11 mouse cellular contexts compared by ENCODE assay signal in genomic region chr11:115956453-115956852, GRCm38 (mm10). TPM values are rescaled to one million over a fixed set of nuclear protein-coding genes. Genes with fewer than 3 reads are reported as not detected.
DNase-seq lines count a peak whose midpoint lies in the region; ATAC-seq and TF ChIP-seq lines count a peak whose summit lies in the region.
"Had no signal": no experiment of that assay in that cellular context is flagged by ENCODE, and none has a peak within 500 bp of the region (broad histone marks: within the 10 kb centered on the region; RNA-seq: fewer than 3 reads in every experiment).

No protein-coding gene starts in this region.

- H3K9me3 ChIP-seq in forebrain, postnatal 0 days (ENCODE audit: low read length), result no peaks in the 10 kb centered on the region
- H3K9me3 ChIP-seq in heart, embryonic 10.5 days, result no peaks in the 10 kb centered on the region
- H3K9me3 ChIP-seq: megakaryocyte, embryonic 14.5 days had no signal

- no peaks in the 10 kb centered on the region for H3K4me1 ChIP-seq in forebrain, postnatal 0 days (ENCODE audit: insufficient read depth)
- 0 out of 2 replicates have a peak, but pooled peaks cover 3% of the 10 kb centered on the region for H3K4me1 ChIP-seq in heart, embryonic 10.5 days

- no peak overlapping the region for H3K4me2 ChIP-seq in forebrain, postnatal 0 days (ENCODE audit: low read depth)

- no peak overlapping the region for H3K4me3 ChIP-seq in gastrocnemius, adult 2 months
- H3K4me3 ChIP-seq in forebrain, postnatal 0 days (ENCODE audit: low read depth, low read length), result no peak overlapping the region
- H3K4me3 ChIP-seq in heart, embryonic 10.5 days, result no peak overlapping the region
- H3K4me3 ChIP-seq: megakaryocyte, embryonic 14.5 days had no signal

- intact Hi-C loops in gastrocnemius, adult 2 months (cut with DNase I), result no loop called here

- peak overlapping the region; percentile 68 for H3K27ac ChIP-seq in gastrocnemius, adult 2 months
- H3K27ac ChIP-seq in forebrain, postnatal 0 days (ENCODE audit: low read depth, low read length), result no peak overlapping the region
- H3K27ac ChIP-seq in heart, embryonic 10.5 days, result no peak overlapping the region

- ATAC-seq in forebrain, postnatal 0 days, result peak; percentile 42
- ATAC-seq in megakaryocyte progenitor cell, adult 5-6 weeks (replicated peaks; ENCODE audit: poor library complexity), result no peak

- no peak for DNase-seq in gastrocnemius, adult 2 months
- no peak for DNase-seq in gastrocnemius, postnatal 25 days
- DNase-seq in MN1 (ENCODE audit: low spot score), result peak; percentile 30
- DNase-seq in forebrain, postnatal 0 days, result no peak
- peak; percentile 40 for DNase-seq in neural tube, embryonic 10.5 days (ENCODE audit: extremely low spot score, low spot score)
- DNase-seq in right cerebral cortex, postnatal 25 days, result no peak
- no peak for DNase-seq in heart, embryonic 10.5 days (ENCODE audit: low spot score)
- DNase-seq: cerebellum, adult 18-20 months; kidney, postnatal 10 days had no signal

- WGBS in forebrain, postnatal 0 days, result 16% methylated on average over 4 of the region's 4 CpGs
- WGBS in heart, embryonic 10.5 days, result 66% methylated on average over 4 of the region's 4 CpGs

- H3K27me3 ChIP-seq in forebrain, postnatal 0 days (ENCODE audit: insufficient read depth, low read length), result no peaks in the 10 kb centered on the region
- H3K27me3 ChIP-seq in heart, embryonic 10.5 days (ENCODE audit: insufficient read depth, poor library complexity, severe bottlenecking), result no peaks in the 10 kb centered on the region
- H3K27me3 ChIP-seq: megakaryocyte, embryonic 14.5 days had no signal

- peaks cover 61% of the 10 kb centered on the region for H3K36me3 ChIP-seq in forebrain, postnatal 0 days (ENCODE audit: insufficient read depth)
- peaks cover 89% of the 10 kb centered on the region for H3K36me3 ChIP-seq in heart, embryonic 10.5 days

- no peak overlapping the region for H3K9ac ChIP-seq in forebrain, postnatal 0 days

- TF ChIP-seq CTCF in gastrocnemius, adult 2 months (IDR thresholded peaks at IDR 0.05), result no peak
- TF ChIP-seq CTCF in forebrain, postnatal 0 days (IDR thresholded peaks at IDR 0.05; ENCODE audit: low read depth), result no peak

RNA-seq across cellular contexts. Expression of gene Itgb4, which starts 18.1 kb away (rescaled TPM):
- 1 to 10 TPM; 4.2 to 4.5 TPM for total RNA-seq in gastrocnemius, adult 2 months (2021)
- total RNA-seq in gastrocnemius, postnatal 25 days (2021), result 1 to 10 TPM; 4.2 to 4.5 TPM
- 0.46 and 1.1 TPM in 2 replicates for total RNA-seq in forebrain, postnatal 0 days (2014; rRNA removed)
- polyA plus RNA-seq in forebrain, postnatal 0 days (2015; fragmentation: Nextera tagmentation; extraction: Ambion mirVana), result 0.93 and 1.3 TPM in 2 replicates
- 0.05 and 0.15 TPM in 2 replicates for total RNA-seq in megakaryocyte progenitor cell, adult 5-6 weeks (2015)
- 0.17 TPM in 1 of 2 replicates, not detected in the other for total RNA-seq in megakaryocyte progenitor cell, adult 5-6 weeks (2017)
- polyA plus RNA-seq in heart, embryonic 10.5 days (2016; fragmentation: Nextera tagmentation; extraction: Ambion mirVana), result 0.67 and 1.1 TPM in 2 replicates

RNA-seq across cellular contexts. Expression of gene Recql5, which starts 23.2 kb away (rescaled TPM):
- 1 to 10 TPM; 7.5 to 8.6 TPM for total RNA-seq in gastrocnemius, adult 2 months (2021)
- 1 to 10 TPM; 4.9 to 6.8 TPM for total RNA-seq in gastrocnemius, postnatal 25 days (2021)
- total RNA-seq in forebrain, postnatal 0 days (2014; rRNA removed), result 14.5 and 18.9 TPM in 2 replicates
- 6.9 and 8.4 TPM in 2 replicates for polyA plus RNA-seq in forebrain, postnatal 0 days (2015; fragmentation: Nextera tagmentation; extraction: Ambion mirVana)
- total RNA-seq in megakaryocyte progenitor cell, adult 5-6 weeks (2015), result 12.3 and 23.3 TPM in 2 replicates
- total RNA-seq in megakaryocyte progenitor cell, adult 5-6 weeks (2017), result 16.0 and 17.7 TPM in 2 replicates
- 20.4 and 22.3 TPM in 2 replicates for polyA plus RNA-seq in heart, embryonic 10.5 days (2016; fragmentation: Nextera tagmentation; extraction: Ambion mirVana)

RNA-seq across cellular contexts. Expression of gene Sap30bp, which starts 23.4 kb away (rescaled TPM):
- 10 to 100 TPM; 12.1 to 13.4 TPM for total RNA-seq in gastrocnemius, adult 2 months (2021)
- 10 to 100 TPM in 1 of 2 experiments, 1 to 10 TPM in 1; 9.4 to 14.5 TPM for total RNA-seq in gastrocnemius, postnatal 25 days (2021)
- total RNA-seq in forebrain, postnatal 0 days (2014; rRNA removed), result 60.4 and 70.9 TPM in 2 replicates
- 49.5 and 59.4 TPM in 2 replicates for polyA plus RNA-seq in forebrain, postnatal 0 days (2015; fragmentation: Nextera tagmentation; extraction: Ambion mirVana)
- total RNA-seq in megakaryocyte progenitor cell, adult 5-6 weeks (2015), result 19.1 and 24.5 TPM in 2 replicates
- total RNA-seq in megakaryocyte progenitor cell, adult 5-6 weeks (2017), result 155 and 199 TPM in 2 replicates
- polyA plus RNA-seq in heart, embryonic 10.5 days (2016; fragmentation: Nextera tagmentation; extraction: Ambion mirVana), result 29.4 and 35.8 TPM in 2 replicates

RNA-seq across cellular contexts. Expression of gene Smim6, which starts 44.6 kb away (rescaled TPM):
- not detected for total RNA-seq in gastrocnemius, adult 2 months (2021)
- total RNA-seq in gastrocnemius, postnatal 25 days (2021), result not detected
- total RNA-seq in forebrain, postnatal 0 days (2014; rRNA removed), result not detected in 2 replicates
- polyA plus RNA-seq in forebrain, postnatal 0 days (2015; fragmentation: Nextera tagmentation; extraction: Ambion mirVana), result 0.27 TPM in 1 of 2 replicates, not detected in the other
- total RNA-seq in megakaryocyte progenitor cell, adult 5-6 weeks (2015), result 0.57 and 1.0 TPM in 2 replicates
- 0.37 and 1.2 TPM in 2 replicates for total RNA-seq in megakaryocyte progenitor cell, adult 5-6 weeks (2017)
- 1.6 and 1.7 TPM in 2 replicates for polyA plus RNA-seq in heart, embryonic 10.5 days (2016; fragmentation: Nextera tagmentation; extraction: Ambion mirVana)

RNA-seq across cellular contexts. Expression of gene Galk1, which starts 56.1 kb away (rescaled TPM):
- total RNA-seq in gastrocnemius, adult 2 months (2021), result 1 to 10 TPM; 3.0 to 3.8 TPM
- 1 to 10 TPM; 3.6 to 4.3 TPM for total RNA-seq in gastrocnemius, postnatal 25 days (2021)
- total RNA-seq in forebrain, postnatal 0 days (2014; rRNA removed), result 42.6 and 52.2 TPM in 2 replicates
- 61.1 and 66.4 TPM in 2 replicates for polyA plus RNA-seq in forebrain, postnatal 0 days (2015; fragmentation: Nextera tagmentation; extraction: Ambion mirVana)
- 29.4 and 29.8 TPM in 2 replicates for total RNA-seq in megakaryocyte progenitor cell, adult 5-6 weeks (2015)
- total RNA-seq in megakaryocyte progenitor cell, adult 5-6 weeks (2017), result 46.5 and 52.7 TPM in 2 replicates
- 202 and 273 TPM in 2 replicates for polyA plus RNA-seq in heart, embryonic 10.5 days (2016; fragmentation: Nextera tagmentation; extraction: Ambion mirVana)

Comparison
In these comparisons a context has a peak if more than half of its experiments do, and no peak if none do; other contexts are left out.
1. DNase-seq: peak in MN1 (single experiment) and neural tube, embryonic 10.5 days (single experiment); none in gastrocnemius, adult 2 months (single experiment), gastrocnemius, postnatal 25 days (single experiment), forebrain, postnatal 0 days (single experiment), right cerebral cortex, postnatal 25 days (single experiment) and heart, embryonic 10.5 days (single experiment).